Mouse (Mus musculus): Measurements from ENCODE around the gene Flt3l. TPM values are rescaled to one million over a fixed set of nuclear protein-coding genes. Genes with fewer than 3 reads are reported as not detected.
A peak's percentile ranks its signal among the peaks of the same experiment; 100 is the strongest.

Gene Flt3l
- polyA plus RNA-seq, 1 experiment from 2014 or later = 2.3 TPM

GRCm38 (mm10) chr7:45122561-45123185, 13.6 kb downstream of the Flt3l start:
- Histone ChIP-seq H3K9me3 (ENCODE audit: low read length) (no peaks in the 10 kb centered on the region), H3K36me3 (replicated peaks; ENCODE audit: insufficient read depth, low read length) (peaks cover 56% of the 10 kb centered on the region), H3K4me1 (ENCODE audit: insufficient read depth) (peaks cover 50% of the 10 kb centered on the region), H3K9ac (replicated peaks) (peak overlapping the region; percentile 93), H3K27me3 (ENCODE audit: insufficient read depth, low read length) (no peaks in the 10 kb centered on the region), H3K27ac (ENCODE audit: low read depth) (peak overlapping the region; percentile 25; the same call in 1 of the 2 replicates), H3K4me3 (ENCODE audit: low read depth, low read length) (peak overlapping the region; percentile 78), H3K4me2 (ENCODE audit: low read depth, low read length) (peak overlapping the region; percentile 89)
- ATAC-seq (no peak), DNase-seq (no peak)
- TF ChIP-seq EP300 (IDR thresholded peaks at IDR 0.05; ENCODE audit: low read depth) = no peak
- TF ChIP-seq CTCF (IDR thresholded peaks at IDR 0.05; ENCODE audit: low read depth) = no peak
- 70% methylated on average over 15 of the region's 15 CpGs for WGBS (ENCODE audit: insufficient replicate concordance)

GRCm38 (mm10) chr7:45121966-45122365, 14.3 kb downstream of the Flt3l start:
- Histone ChIP-seq H3K9me3 (ENCODE audit: low read length) (no peaks in the 10 kb centered on the region), H3K4me2 (ENCODE audit: low read depth, low read length) (peak overlapping the region; percentile 27; the same call in 1 of the 2 replicates), H3K27ac (ENCODE audit: low read depth) (no peak overlapping the region), H3K4me1 (ENCODE audit: insufficient read depth) (peaks cover 45% of the 10 kb centered on the region), H3K9ac (replicated peaks) (peak overlapping the region; percentile 35; the same call in 1 of the 2 replicates), H3K36me3 (replicated peaks; ENCODE audit: insufficient read depth, low read length) (peaks cover 53% of the 10 kb centered on the region), H3K4me3 (ENCODE audit: low read depth, low read length) (no peak overlapping the region), H3K27me3 (ENCODE audit: insufficient read depth, low read length) (no peaks in the 10 kb centered on the region)
- ATAC-seq (no peak), DNase-seq (no peak)
- no peak for TF ChIP-seq EP300 (IDR thresholded peaks at IDR 0.05; ENCODE audit: low read depth)
- no peak for TF ChIP-seq CTCF (IDR thresholded peaks at IDR 0.05; ENCODE audit: low read depth)

GRCm38 (mm10) chr7:45121404-45121803, 14.8 kb downstream of the Flt3l start:
- TF ChIP-seq CTCF (IDR thresholded peaks at IDR 0.05; ENCODE audit: low read depth) (no peak), EP300 (IDR thresholded peaks at IDR 0.05; ENCODE audit: low read depth) (no peak)
- ATAC-seq = no peak
- Histone ChIP-seq H3K4me3 (ENCODE audit: low read depth, low read length) (no peak overlapping the region), H3K4me1 (ENCODE audit: insufficient read depth) (peaks cover 39% of the 10 kb centered on the region), H3K27me3 (ENCODE audit: insufficient read depth, low read length) (no peaks in the 10 kb centered on the region), H3K36me3 (replicated peaks; ENCODE audit: insufficient read depth, low read length) (peaks cover 47% of the 10 kb centered on the region), H3K27ac (ENCODE audit: low read depth) (no peak overlapping the region), H3K9me3 (ENCODE audit: low read length) (no peaks in the 10 kb centered on the region), H3K9ac (replicated peaks) (no peak overlapping the region; the same call in 1 of the 2 replicates), H3K4me2 (ENCODE audit: low read depth, low read length) (peak overlapping the region; percentile 27; the same call in 1 of the 2 replicates)
- peak; percentile 49 for DNase-seq
- 40% methylated on average over 8 of the region's 8 CpGs for WGBS (ENCODE audit: insufficient replicate concordance)

- Histone ChIP-seq H3K4me2 (ENCODE audit: low read depth, low read length) (no peak overlapping the region), H3K4me1 (ENCODE audit: insufficient read depth) (peaks cover 31% of the 10 kb centered on the region), H3K36me3 (replicated peaks; ENCODE audit: insufficient read depth, low read length) (peaks cover 33% of the 10 kb centered on the region), H3K27ac (ENCODE audit: low read depth) (no peak overlapping the region), H3K27me3 (ENCODE audit: insufficient read depth, low read length) (no peaks in the 10 kb centered on the region), H3K9ac (replicated peaks) (no peak overlapping the region; the same call in 1 of the 2 replicates), H3K9me3 (ENCODE audit: low read length) (no peaks in the 10 kb centered on the region), H3K4me3 (ENCODE audit: low read depth, low read length) (no peak overlapping the region)
- no peak for TF ChIP-seq CTCF (IDR thresholded peaks at IDR 0.05; ENCODE audit: low read depth)
- no peak for TF ChIP-seq EP300 (IDR thresholded peaks at IDR 0.05; ENCODE audit: low read depth)
- DNase-seq (no peak), ATAC-seq (no peak)
- 66% methylated on average over 5 of the region's 5 CpGs for WGBS (ENCODE audit: insufficient replicate concordance)
Measured at GRCm38 (mm10) chr7:45119780-45120709, 16.2 kb downstream of the Flt3l start.

GRCm38 (mm10) chr7:45118336-45118735, 17.9 kb downstream of the Flt3l start:
- Histone ChIP-seq H3K4me1 (ENCODE audit: insufficient read depth) (peaks cover 22% of the 10 kb centered on the region), H3K27ac (ENCODE audit: low read depth) (no peak overlapping the region), H3K9ac (replicated peaks) (no peak overlapping the region), H3K4me3 (ENCODE audit: low read depth, low read length) (no peak overlapping the region), H3K4me2 (ENCODE audit: low read depth, low read length) (no peak overlapping the region), H3K9me3 (ENCODE audit: low read length) (no peaks in the 10 kb centered on the region), H3K36me3 (replicated peaks; ENCODE audit: insufficient read depth, low read length) (peaks cover 33% of the 10 kb centered on the region), H3K27me3 (ENCODE audit: insufficient read depth, low read length) (no peaks in the 10 kb centered on the region)
- TF ChIP-seq CTCF (IDR thresholded peaks at IDR 0.05; ENCODE audit: low read depth) (no peak), EP300 (IDR thresholded peaks at IDR 0.05; ENCODE audit: low read depth) (no peak)
- 59% methylated on average over 6 of the region's 6 CpGs for WGBS (ENCODE audit: insufficient replicate concordance)
- DNase-seq (no peak), ATAC-seq (no peak)

- Histone ChIP-seq H3K4me1 (ENCODE audit: insufficient read depth) (peaks cover 15% of the 10 kb centered on the region), H3K4me3 (ENCODE audit: low read depth, low read length) (no peak overlapping the region), H3K9me3 (ENCODE audit: low read length) (no peaks in the 10 kb centered on the region), H3K27me3 (ENCODE audit: insufficient read depth, low read length) (no peaks in the 10 kb centered on the region), H3K9ac (replicated peaks) (no peak overlapping the region), H3K4me2 (ENCODE audit: low read depth, low read length) (no peak overlapping the region), H3K36me3 (replicated peaks; ENCODE audit: insufficient read depth, low read length) (peaks cover 29% of the 10 kb centered on the region), H3K27ac (ENCODE audit: low read depth) (no peak overlapping the region)
- no peak for DNase-seq
- WGBS (ENCODE audit: insufficient replicate concordance) = 63% methylated on average over 8 of the region's 8 CpGs
- no peak for ATAC-seq
- TF ChIP-seq CTCF (IDR thresholded peaks at IDR 0.05; ENCODE audit: low read depth) (no peak), EP300 (IDR thresholded peaks at IDR 0.05; ENCODE audit: low read depth) (no peak)
Measured at GRCm38 (mm10) chr7:45117566-45117965, 18.7 kb downstream of the Flt3l start.

Measured in liver, postnatal 0 days (tissue).